27 mouse cellular contexts compared by ENCODE assay signal in genomic region chr4:126152864-126153263, GRCm38 (mm10). TPM values are rescaled to one million over a fixed set of nuclear protein-coding genes. Genes with fewer than 3 reads are reported as not detected.
DNase-seq lines count a peak whose midpoint lies in the region; ATAC-seq lines count a peak whose summit lies in the region.
"Had no signal": no experiment of that assay in that cellular context is flagged by ENCODE, and none has a peak within 500 bp of the region (broad histone marks: within the 10 kb centered on the region; RNA-seq: fewer than 3 reads in every experiment).

No protein-coding gene starts in this region.

- no peak overlapping the region for H3K4me3 ChIP-seq in kidney, embryonic 15.5 days (replicated peaks)
- H3K4me3 ChIP-seq in kidney, embryonic 16.5 days (ENCODE audit: low read length), result no peak overlapping the region
- no peak overlapping the region for H3K4me3 ChIP-seq in embryonic facial prominence, embryonic 15.5 days (replicated peaks)
- H3K4me3 ChIP-seq: forebrain, embryonic 12.5 days; heart, adult 2 months; hindbrain, embryonic 10.5 days; hindbrain, embryonic 13.5 days; intestine, embryonic 15.5 days had no signal

- ATAC-seq in kidney, embryonic 15.5 days (replicated peaks; ENCODE audit: low FRiP score), result no peak
- ATAC-seq in kidney, embryonic 16.5 days (ENCODE audit: low FRiP score, low TSS enrichment), result no peak
- no peak for ATAC-seq in embryonic facial prominence, embryonic 15.5 days (ENCODE audit: insufficient number of reproducible peaks, low FRiP score, low TSS enrichment, low read depth)
- ATAC-seq: forebrain, embryonic 16.5 days; hindbrain, embryonic 16.5 days; intestine, embryonic 15.5 days; Patski had no signal

- H3K27me3 ChIP-seq in kidney, embryonic 15.5 days, result no peaks in the 10 kb centered on the region
- no peaks in the 10 kb centered on the region for H3K27me3 ChIP-seq in kidney, embryonic 16.5 days (ENCODE audit: insufficient read depth, low read length)
- H3K27me3 ChIP-seq in embryonic facial prominence, embryonic 15.5 days, result no peaks in the 10 kb centered on the region
- H3K27me3 ChIP-seq: CH12.LX; intestine, embryonic 15.5 days; Patski had no signal

- H3K4me1 ChIP-seq in kidney, embryonic 15.5 days, result peaks cover 69% of the 10 kb centered on the region
- H3K4me1 ChIP-seq in kidney, embryonic 16.5 days (ENCODE audit: insufficient read depth, low read length), result peaks cover 46% of the 10 kb centered on the region
- peaks cover 55% of the 10 kb centered on the region for H3K4me1 ChIP-seq in embryonic facial prominence, embryonic 15.5 days

- peaks cover 31% of the 10 kb centered on the region for H3K36me3 ChIP-seq in kidney, embryonic 15.5 days
- peaks cover 10% of the 10 kb centered on the region for H3K36me3 ChIP-seq in kidney, embryonic 16.5 days (ENCODE audit: insufficient read depth, low read length)
- H3K36me3 ChIP-seq in embryonic facial prominence, embryonic 15.5 days, result peaks cover 11% of the 10 kb centered on the region
- H3K36me3 ChIP-seq: forebrain, embryonic 12.5 days; G1E; hindbrain, embryonic 13.5 days had no signal

- peak overlapping the region; percentile 27; the same call in 1 of the 2 replicates for H3K27ac ChIP-seq in kidney, embryonic 15.5 days
- H3K27ac ChIP-seq in kidney, embryonic 16.5 days (ENCODE audit: low read length), result no peak overlapping the region
- H3K27ac ChIP-seq in embryonic facial prominence, embryonic 15.5 days (replicated peaks), result 0 out of 2 replicates have a peak overlapping the region, but pooled peaks have one; percentile 1
- H3K27ac ChIP-seq: forebrain, embryonic 12.5 days; heart, adult 2 months; hindbrain, embryonic 10.5 days; hindbrain, embryonic 13.5 days; intestine, embryonic 15.5 days had no signal

- 63% methylated on average over 14 of the region's 14 CpGs for WGBS in kidney, embryonic 15.5 days
- WGBS in kidney, embryonic 16.5 days, result 57% methylated on average over 14 of the region's 14 CpGs
- WGBS in embryonic facial prominence, embryonic 15.5 days, result 68% methylated on average over 14 of the region's 14 CpGs

- no peak overlapping the region for H3K4me2 ChIP-seq in kidney, embryonic 15.5 days
- no peak overlapping the region for H3K4me2 ChIP-seq in kidney, embryonic 16.5 days (replicated peaks; ENCODE audit: low read depth, low read length)
- no peak overlapping the region for H3K4me2 ChIP-seq in embryonic facial prominence, embryonic 15.5 days (replicated peaks)
- H3K4me2 ChIP-seq: forebrain, embryonic 12.5 days; heart, embryonic 11.5 days; hindbrain, embryonic 13.5 days; intestine, embryonic 15.5 days had no signal

- H3K9me3 ChIP-seq in kidney, embryonic 15.5 days (replicated peaks), result no peaks in the 10 kb centered on the region
- H3K9me3 ChIP-seq in kidney, embryonic 16.5 days (ENCODE audit: low read length), result no peaks in the 10 kb centered on the region
- H3K9me3 ChIP-seq in embryonic facial prominence, embryonic 15.5 days (replicated peaks), result no peaks in the 10 kb centered on the region
- H3K9me3 ChIP-seq: forebrain, embryonic 12.5 days; G1E; hindbrain, embryonic 10.5 days; hindbrain, embryonic 13.5 days; intestine, embryonic 15.5 days had no signal

- H3K9ac ChIP-seq in kidney, embryonic 15.5 days, result no peak overlapping the region
- no peak overlapping the region for H3K9ac ChIP-seq in kidney, embryonic 16.5 days (replicated peaks; ENCODE audit: low read length)
- no peak overlapping the region for H3K9ac ChIP-seq in embryonic facial prominence, embryonic 15.5 days
- H3K9ac ChIP-seq: forebrain, embryonic 12.5 days; hindbrain, embryonic 13.5 days; intestine, embryonic 15.5 days had no signal

- peak; percentile 59 for DNase-seq in adrenal gland, postnatal 14 days
- DNase-seq in adrenal gland, adult 18-20 months (ENCODE audit: low spot score in 2 of 2), result no peak
- no peak for DNase-seq in cerebellum, adult 11-12 months
- DNase-seq: adrenal gland, adult 8-10 months; B cell, adult 2 months; cerebellum, adult 11 months; cerebellum, adult 8-10 months; cerebellum, postnatal 10 days; cerebellum, postnatal 36 days; embryo, embryonic 11 days; gastrocnemius, postnatal 10 days; heart, adult 2 months; heart, postnatal 36 days; kidney, adult 11 months had no signal

RNA-seq across cellular contexts. Expression of gene Eva1b, which starts 5.3 kb away (rescaled TPM):
- total RNA-seq in adrenal gland, postnatal 14 days (2021), result 27.6 and 32.3 TPM in 2 replicates
- total RNA-seq in adrenal gland, adult 18-20 months (2021), result 10 to 100 TPM; 13.3 to 13.8 TPM
- 90.0 and 98.5 TPM in 2 replicates for polyA plus RNA-seq in kidney, embryonic 15.5 days (2015; fragmentation: Nextera tagmentation; extraction: Ambion mirVana)
- polyA plus RNA-seq in kidney, embryonic 16.5 days (2015; fragmentation: Nextera tagmentation; extraction: Ambion mirVana), result 99.9 and 103 TPM in 2 replicates
- polyA plus RNA-seq in embryonic facial prominence, embryonic 15.5 days (2015; fragmentation: Nextera tagmentation; extraction: Ambion mirVana), result 84.3 and 94.6 TPM in 2 replicates

RNA-seq across cellular contexts. Expression of gene Sh3d21, which starts 10.4 kb away (rescaled TPM):
- 3.7 and 4.8 TPM in 2 replicates for total RNA-seq in adrenal gland, postnatal 14 days (2021)
- total RNA-seq in adrenal gland, adult 18-20 months (2021), result 1 to 10 TPM; 2.8 to 2.9 TPM
- 8.3 and 9.5 TPM in 2 replicates for polyA plus RNA-seq in kidney, embryonic 15.5 days (2015; fragmentation: Nextera tagmentation; extraction: Ambion mirVana)
- polyA plus RNA-seq in kidney, embryonic 16.5 days (2015; fragmentation: Nextera tagmentation; extraction: Ambion mirVana), result 9.1 and 10.5 TPM in 2 replicates
- polyA plus RNA-seq in embryonic facial prominence, embryonic 15.5 days (2015; fragmentation: Nextera tagmentation; extraction: Ambion mirVana), result 15.0 and 16.8 TPM in 2 replicates

RNA-seq across cellular contexts. Expression of gene Stk40, which starts 49.1 kb away (rescaled TPM):
- 39.2 and 48.2 TPM in 2 replicates for total RNA-seq in adrenal gland, postnatal 14 days (2021)
- total RNA-seq in adrenal gland, adult 18-20 months (2021), result 10 to 100 TPM; 63.0 to 77.6 TPM
- polyA plus RNA-seq in kidney, embryonic 15.5 days (2015; fragmentation: Nextera tagmentation; extraction: Ambion mirVana), result 38.2 and 41.3 TPM in 2 replicates
- 43.9 and 44.5 TPM in 2 replicates for polyA plus RNA-seq in kidney, embryonic 16.5 days (2015; fragmentation: Nextera tagmentation; extraction: Ambion mirVana)
- 37.4 and 38.7 TPM in 2 replicates for polyA plus RNA-seq in embryonic facial prominence, embryonic 15.5 days (2015; fragmentation: Nextera tagmentation; extraction: Ambion mirVana)

RNA-seq across cellular contexts. Expression of gene Thrap3, which starts 49.7 kb away (rescaled TPM):
- total RNA-seq in adrenal gland, postnatal 14 days (2021), result 190 and 212 TPM in 2 replicates
- total RNA-seq in adrenal gland, adult 18-20 months (2021), result 100 to 1,000 TPM; 142 to 182 TPM
- polyA plus RNA-seq in kidney, embryonic 15.5 days (2015; fragmentation: Nextera tagmentation; extraction: Ambion mirVana), result 219 and 230 TPM in 2 replicates
- 210 and 218 TPM in 2 replicates for polyA plus RNA-seq in kidney, embryonic 16.5 days (2015; fragmentation: Nextera tagmentation; extraction: Ambion mirVana)
- 191 and 208 TPM in 2 replicates for polyA plus RNA-seq in embryonic facial prominence, embryonic 15.5 days (2015; fragmentation: Nextera tagmentation; extraction: Ambion mirVana)

RNA-seq across cellular contexts. Expression of gene Lsm10, which starts 56.4 kb away (rescaled TPM):
- total RNA-seq in adrenal gland, postnatal 14 days (2021), result 17.9 and 20.6 TPM in 2 replicates
- 10 to 100 TPM; 18.7 to 25.2 TPM for total RNA-seq in adrenal gland, adult 18-20 months (2021)
- 51.8 and 52.9 TPM in 2 replicates for polyA plus RNA-seq in kidney, embryonic 15.5 days (2015; fragmentation: Nextera tagmentation; extraction: Ambion mirVana)
- polyA plus RNA-seq in kidney, embryonic 16.5 days (2015; fragmentation: Nextera tagmentation; extraction: Ambion mirVana), result 55.3 and 59.3 TPM in 2 replicates
- 55.4 and 60.6 TPM in 2 replicates for polyA plus RNA-seq in embryonic facial prominence, embryonic 15.5 days (2015; fragmentation: Nextera tagmentation; extraction: Ambion mirVana)
